Comparison of ENCODE assay signal across 8 mouse cellular contexts in the genomic region with DNA sequence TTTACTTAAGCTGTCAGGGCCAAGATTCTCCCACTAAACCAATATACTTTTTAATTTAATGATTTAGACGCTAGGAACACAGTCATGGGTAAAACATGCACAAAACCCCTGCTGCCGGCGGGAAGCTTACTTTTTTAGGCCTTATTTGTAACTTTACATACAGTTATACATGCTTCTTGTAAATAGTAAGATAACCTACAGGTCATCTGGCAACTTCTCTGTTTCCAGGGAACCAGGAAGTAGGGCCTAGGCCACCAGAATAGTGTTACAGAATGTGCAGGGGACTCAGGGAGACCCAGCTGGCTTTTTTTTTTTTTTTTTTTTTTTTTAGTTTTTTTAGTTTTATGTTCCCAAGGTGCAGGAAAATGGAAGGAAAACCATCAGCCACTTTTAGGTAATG. TPM values are rescaled to one million over a fixed set of nuclear protein-coding genes. Genes with fewer than 3 reads are reported as not detected.
DNase-seq lines count a peak whose midpoint lies in the region; ATAC-seq and TF ChIP-seq lines count a peak whose summit lies in the region.
"Had no signal": no experiment of that assay in that cellular context is flagged by ENCODE, and none has a peak within 500 bp of the region (broad histone marks: within the 10 kb centered on the region; RNA-seq: fewer than 3 reads in every experiment).

No protein-coding gene starts in this region.

- peak; percentile 27 for DNase-seq in lung, embryonic 14.5 days
- DNase-seq in lung, postnatal 14 days: no peak
- DNase-seq in limb, embryonic 14.5 days (ENCODE audit: low spot score): peak; percentile 3
- DNase-seq: retina, postnatal 1 day had no signal

- no peak for ATAC-seq in lung, embryonic 14.5 days (ENCODE audit: insufficient read depth)
- no peak for ATAC-seq in forebrain, embryonic 12.5 days (ENCODE audit: low FRiP score)
- no peak for ATAC-seq in limb, embryonic 14.5 days (ENCODE audit: low FRiP score, low read depth)
- no peak for ATAC-seq in stomach, embryonic 15.5 days (ENCODE audit: insufficient read depth, low FRiP score, low read depth)
- no peak for ATAC-seq in monocyte, adult 5-6 weeks (replicated peaks; ENCODE audit: insufficient number of reproducible peaks, low FRiP score, low TSS enrichment, poor library complexity, severe bottlenecking)
- ATAC-seq in activated CD4-positive, CD25-positive, alpha-beta regulatory T cell, adult 4 months: no peak

- no peaks in the 10 kb centered on the region for H3K36me3 ChIP-seq in lung, embryonic 14.5 days (ENCODE audit: insufficient read depth)
- no peaks in the 10 kb centered on the region for H3K36me3 ChIP-seq in forebrain, embryonic 12.5 days (replicated peaks)
- no peaks in the 10 kb centered on the region for H3K36me3 ChIP-seq in limb, embryonic 14.5 days (ENCODE audit: control insufficient read depth, insufficient read depth, low read length)
- H3K36me3 ChIP-seq in stomach, embryonic 15.5 days: no peaks in the 10 kb centered on the region

- H3K4me1 ChIP-seq in lung, embryonic 14.5 days (ENCODE audit: insufficient read depth): peaks cover 5% of the 10 kb centered on the region; the same call in 1 of the 2 replicates
- peaks cover 10% of the 10 kb centered on the region for H3K4me1 ChIP-seq in forebrain, embryonic 12.5 days
- 0 out of 2 replicates have a peak, but pooled peaks cover 5% of the 10 kb centered on the region for H3K4me1 ChIP-seq in limb, embryonic 14.5 days (ENCODE audit: control insufficient read depth, insufficient read depth, low read length)
- H3K4me1 ChIP-seq in stomach, embryonic 15.5 days: peaks cover 7% of the 10 kb centered on the region; the same call in 1 of the 2 replicates

- H3K27me3 ChIP-seq in lung, embryonic 14.5 days (ENCODE audit: insufficient read depth, low read length): no peaks in the 10 kb centered on the region
- no peaks in the 10 kb centered on the region for H3K27me3 ChIP-seq in forebrain, embryonic 12.5 days
- H3K27me3 ChIP-seq in limb, embryonic 14.5 days (ENCODE audit: control insufficient read depth, insufficient read depth, low read length): no peaks in the 10 kb centered on the region
- H3K27me3 ChIP-seq in stomach, embryonic 15.5 days (replicated peaks): no peaks in the 10 kb centered on the region

- H3K4me3 ChIP-seq in lung, embryonic 14.5 days (ENCODE audit: low read depth, low read length): peak overlapping the region; percentile 73
- H3K4me3 ChIP-seq in forebrain, embryonic 12.5 days (replicated peaks): no peak overlapping the region
- H3K4me3 ChIP-seq in limb, embryonic 14.5 days (replicated peaks; ENCODE audit: low read length): peak overlapping the region; percentile 78
- H3K4me3 ChIP-seq in stomach, embryonic 15.5 days (replicated peaks): peak overlapping the region; percentile 86

- H3K9ac ChIP-seq in lung, embryonic 14.5 days: peak overlapping the region; percentile 89
- H3K9ac ChIP-seq in forebrain, embryonic 12.5 days: no peak overlapping the region
- peak overlapping the region; percentile 89; the same call in 1 of the 2 replicates for H3K9ac ChIP-seq in limb, embryonic 14.5 days (ENCODE audit: low read depth, low read length, severe bottlenecking)
- peak overlapping the region; percentile 3; the same call in 1 of the 2 replicates for H3K9ac ChIP-seq in stomach, embryonic 15.5 days

- peak overlapping the region; percentile 83 for H3K4me2 ChIP-seq in lung, embryonic 14.5 days
- H3K4me2 ChIP-seq in forebrain, embryonic 12.5 days: peak overlapping the region; percentile 66
- peak overlapping the region; percentile 79 for H3K4me2 ChIP-seq in limb, embryonic 14.5 days (replicated peaks; ENCODE audit: low read depth, low read length, severe bottlenecking)
- H3K4me2 ChIP-seq in stomach, embryonic 15.5 days: peak overlapping the region; percentile 75

- H3K9me3 ChIP-seq in lung, embryonic 14.5 days (ENCODE audit: low read depth, low read length): no peaks in the 10 kb centered on the region
- no peaks in the 10 kb centered on the region for H3K9me3 ChIP-seq in forebrain, embryonic 12.5 days
- H3K9me3 ChIP-seq in limb, embryonic 14.5 days (ENCODE audit: control insufficient read depth, low read length): no peaks in the 10 kb centered on the region
- no peaks in the 10 kb centered on the region for H3K9me3 ChIP-seq in stomach, embryonic 15.5 days

- no peak overlapping the region for H3K27ac ChIP-seq in lung, embryonic 14.5 days (ENCODE audit: low read depth)
- H3K27ac ChIP-seq in forebrain, embryonic 12.5 days: no peak overlapping the region
- no peak overlapping the region; the same call in 1 of the 2 replicates for H3K27ac ChIP-seq in limb, embryonic 14.5 days (replicated peaks; ENCODE audit: low read depth, low read length)
- peak overlapping the region; percentile 93; the same call in 1 of the 2 replicates for H3K27ac ChIP-seq in stomach, embryonic 15.5 days

- TF ChIP-seq POLR2A in limb, embryonic 14.5 days (IDR thresholded peaks at IDR 0.05; ENCODE audit: borderline replicate concordance, extremely low read depth, insufficient read depth, insufficient read length): no peak

- WGBS in lung, embryonic 14.5 days: 19% methylated on average over 3 of the region's 3 CpGs
- 67% methylated on average over 3 of the region's 3 CpGs for WGBS in forebrain, embryonic 12.5 days
- WGBS in limb, embryonic 14.5 days: 50% methylated on average over 3 of the region's 3 CpGs
- WGBS in stomach, embryonic 15.5 days: 34% methylated on average over 3 of the region's 3 CpGs

- no peak for TF ChIP-seq CTCF in lung, embryonic 14.5 days (IDR thresholded peaks at IDR 0.05; ENCODE audit: low read depth)

RNA-seq across cellular contexts. Expression of a gene that starts 1.2 kb away (rescaled TPM):
- polyA plus RNA-seq in lung, embryonic 14.5 days (2014; fragmentation: Nextera tagmentation; extraction: Ambion mirVana): 14.5 and 15.4 TPM in 2 replicates
- 10.8 and 11.9 TPM in 2 replicates for polyA plus RNA-seq in forebrain, embryonic 12.5 days (2016; fragmentation: Nextera tagmentation; extraction: Ambion mirVana)
- 24.1 and 25.2 TPM in 2 replicates for polyA plus RNA-seq in limb, embryonic 14.5 days (2012; rRNA removed)
- 12.1 and 12.7 TPM in 2 replicates for polyA plus RNA-seq in limb, embryonic 14.5 days (2014; fragmentation: Nextera tagmentation; extraction: Ambion mirVana)
- polyA plus RNA-seq in stomach, embryonic 15.5 days (2015; fragmentation: Nextera tagmentation; extraction: Ambion mirVana): 10.4 and 11.7 TPM in 2 replicates
- total RNA-seq in monocyte, adult 5-6 weeks (2017): 11.1 to 23.8 TPM (median 23.0 TPM) in 3 replicates
- 1 to 10 TPM; 2.0 to 2.7 TPM for polyA plus RNA-seq in activated CD4-positive, CD25-positive, alpha-beta regulatory T cell, adult 4 months (2017; shearing (Covaris generic))

RNA-seq across cellular contexts. Expression of a gene that starts 16.4 kb away (rescaled TPM):
- polyA plus RNA-seq in lung, embryonic 14.5 days (2014; fragmentation: Nextera tagmentation; extraction: Ambion mirVana): 0.26 TPM in 1 of 2 replicates, not detected in the other
- 0.82 TPM in 2 replicates for polyA plus RNA-seq in forebrain, embryonic 12.5 days (2016; fragmentation: Nextera tagmentation; extraction: Ambion mirVana)
- 0.28 and 0.29 TPM in 2 replicates for polyA plus RNA-seq in limb, embryonic 14.5 days (2012; rRNA removed)
- 0.36 and 0.83 TPM in 2 replicates for polyA plus RNA-seq in limb, embryonic 14.5 days (2014; fragmentation: Nextera tagmentation; extraction: Ambion mirVana)
- 0.24 and 0.58 TPM in 2 replicates for polyA plus RNA-seq in stomach, embryonic 15.5 days (2015; fragmentation: Nextera tagmentation; extraction: Ambion mirVana)
- total RNA-seq in monocyte, adult 5-6 weeks (2017): not detected in 3 replicates
- under 1 TPM in 1 of 2 experiments, not detected in 1; 0.11 TPM for polyA plus RNA-seq in activated CD4-positive, CD25-positive, alpha-beta regulatory T cell, adult 4 months (2017; shearing (Covaris generic))
